Mouse (Mus musculus) G1E (cell line): Measurements from ENCODE around the gene Gucd1.

Source experiments
- CTCF ChIP-seq: IDR thresholded peaks from 2 replicates; pipeline ENCODE4 v1.5.1; 2012; ENCODE audit warnings: low read depth, low read length, inconsistent platforms, mixed read lengths
- GATA1 ChIP-seq: IDR thresholded peaks from 2 replicates; pipeline ENCODE4 v1.6.1; 2012; ENCODE audit warnings: borderline replicate concordance, low read length, inconsistent platforms, mixed read lengths
- POLR2AphosphoS5 ChIP-seq: IDR thresholded peaks from 2 replicates; pipeline ENCODE4 v1.6.1; 2012; ENCODE audit warnings: low read depth, low read length, inconsistent platforms; ENCODE audit not compliant: insufficient replicate concordance
- TAL1 ChIP-seq: conservative IDR thresholded peaks from 2 replicates; pipeline ENCODE4 v1.6.1; 2012; ENCODE audit warnings: low read depth, low read length, inconsistent platforms, mixed read lengths

DNA sequence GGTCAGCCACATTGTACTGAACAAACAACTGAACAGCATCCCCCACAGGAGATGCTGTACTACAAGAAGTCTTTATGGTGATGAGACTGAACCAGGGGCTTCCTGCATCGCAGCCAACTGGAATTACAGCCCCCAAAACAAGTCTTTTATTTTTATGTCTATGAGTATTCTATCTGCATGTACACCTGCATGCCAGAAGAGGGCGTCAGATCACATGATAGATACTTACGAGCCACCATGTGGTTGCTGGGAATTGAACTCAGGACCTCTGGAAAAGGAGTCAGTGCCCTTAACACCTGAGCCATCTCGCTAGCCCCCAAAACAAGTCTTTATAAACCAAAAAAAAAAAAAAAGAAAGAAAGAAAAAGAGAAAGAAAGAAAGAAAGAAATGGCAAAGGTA, 74.8 kb downstream of the Gucd1 start:
- TF ChIP-seq GATA1, result no peak
- TF ChIP-seq CTCF, result no peak
- TF ChIP-seq POLR2AphosphoS5, result no peak
- TF ChIP-seq TAL1, result no peak
